Mouse (Mus musculus): ENCODE measurements around the gene Gnl1. TPM values are rescaled to one million over a fixed set of nuclear protein-coding genes. Genes with fewer than 3 reads are reported as not detected.
"Not testable (repeated sequence)": the region's sequence is repeated elsewhere in the genome, so short reads cannot be mapped to it uniquely, and the experiment has no call there.

Gene Gnl1
- polyA plus RNA-seq, 1 experiment from 2014 or later: 65.1 TPM

DNA sequence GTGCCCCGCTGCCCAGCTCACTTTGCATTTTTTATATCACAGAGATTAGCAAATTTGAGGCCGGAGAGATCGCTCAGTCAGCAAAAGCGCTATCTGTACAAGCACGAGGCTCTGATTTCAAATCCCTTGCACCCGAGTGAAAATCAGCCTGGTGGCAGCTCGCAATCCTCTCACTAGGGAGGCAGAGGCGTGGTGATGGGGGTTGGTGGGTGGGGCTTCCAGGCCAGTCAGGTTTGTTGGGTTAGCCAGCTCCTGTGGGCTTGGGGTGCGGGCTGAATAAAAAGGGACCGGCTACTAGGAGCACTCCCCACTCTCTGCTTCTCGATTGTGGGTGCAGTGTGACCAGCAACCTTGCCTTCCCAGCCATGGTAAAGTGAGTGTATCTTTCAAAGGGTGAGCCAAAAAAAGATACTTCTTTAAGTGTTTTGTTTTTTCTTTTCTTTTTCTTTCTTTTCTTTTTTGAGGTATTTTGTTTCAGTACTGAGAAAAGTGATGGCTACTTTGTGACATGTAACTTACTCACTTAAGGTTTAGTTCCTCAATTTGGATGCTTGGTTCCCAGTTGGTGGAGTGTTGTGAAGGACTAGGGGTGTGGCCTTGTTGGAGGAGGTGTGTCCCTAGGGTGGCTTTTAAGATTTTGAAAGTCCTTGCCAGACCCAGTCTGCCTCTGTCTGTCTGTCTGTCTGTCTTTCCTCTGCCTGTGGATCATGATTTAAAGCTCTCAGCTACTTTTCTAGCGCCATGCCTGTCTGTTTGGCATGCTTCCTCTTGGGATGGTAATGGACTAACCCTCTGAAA is 18.3 kb downstream of the Gnl1 start:
- WGBS: 61% methylated on average over 12 of the region's 12 CpGs
- H3K9ac ChIP-seq: no peak overlapping the region
- H3K4me3 ChIP-seq: no peak overlapping the region
- peaks cover 18% of the 10 kb centered on the region for H3K4me1 ChIP-seq
- H3K27ac ChIP-seq: no peak overlapping the region
- H3K36me3 ChIP-seq: no peaks in the 10 kb centered on the region
- no peak overlapping the region for H3K4me2 ChIP-seq (replicated peaks)
- no peaks in the 10 kb centered on the region for H3K27me3 ChIP-seq
- ATAC-seq (ENCODE audit: low FRiP score, low read depth): no peak
- no peaks in the 10 kb centered on the region for H3K9me3 ChIP-seq

DNA sequence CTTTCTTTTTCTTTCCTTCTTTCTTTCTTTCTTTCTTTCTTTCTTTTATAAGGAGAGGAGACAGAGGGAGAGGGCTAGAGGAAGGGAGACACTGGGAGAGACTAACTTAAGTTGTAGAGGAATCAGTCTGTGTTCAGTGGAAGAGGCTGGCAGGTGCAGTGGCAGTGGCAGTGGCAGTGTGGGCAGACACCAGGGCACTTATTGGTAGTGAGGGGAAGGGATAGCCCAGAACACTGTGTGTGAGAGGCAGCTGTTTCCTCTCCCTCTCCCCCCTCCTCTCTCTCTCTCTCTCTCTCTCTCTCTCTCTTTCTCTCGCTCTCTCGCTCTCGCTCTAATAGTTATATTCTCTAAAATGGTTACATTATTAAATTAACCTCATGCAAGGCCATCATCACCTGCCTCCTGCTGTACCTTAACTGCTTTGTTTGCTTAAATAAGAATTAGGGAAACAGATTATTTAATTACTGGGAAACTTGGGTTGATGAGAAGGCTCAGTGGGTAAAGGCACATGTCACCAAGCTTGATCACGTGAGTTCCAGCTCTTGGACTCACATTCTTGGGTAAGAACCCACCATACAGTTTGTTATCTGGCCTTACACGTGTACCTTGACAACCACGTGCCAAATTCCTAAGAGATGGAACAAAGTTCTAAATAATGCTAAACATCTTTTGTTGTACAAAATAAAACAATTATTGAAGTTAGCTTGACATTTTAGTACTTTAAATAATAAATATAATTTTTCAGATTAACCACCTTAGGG is 19.1 kb downstream of the Gnl1 start:
- 89% methylated on average over 6 of the region's 6 CpGs for WGBS
- Histone ChIP-seq H3K9ac (no peak overlapping the region), H3K4me2 (replicated peaks) (no peak overlapping the region), H3K36me3 (no peaks in the 10 kb centered on the region), H3K27ac (no peak overlapping the region), H3K9me3 (no peaks in the 10 kb centered on the region), H3K4me1 (peaks cover 18% of the 10 kb centered on the region), H3K27me3 (no peaks in the 10 kb centered on the region), H3K4me3 (no peak overlapping the region)
- ATAC-seq (ENCODE audit: low FRiP score, low read depth): no peak

DNA sequence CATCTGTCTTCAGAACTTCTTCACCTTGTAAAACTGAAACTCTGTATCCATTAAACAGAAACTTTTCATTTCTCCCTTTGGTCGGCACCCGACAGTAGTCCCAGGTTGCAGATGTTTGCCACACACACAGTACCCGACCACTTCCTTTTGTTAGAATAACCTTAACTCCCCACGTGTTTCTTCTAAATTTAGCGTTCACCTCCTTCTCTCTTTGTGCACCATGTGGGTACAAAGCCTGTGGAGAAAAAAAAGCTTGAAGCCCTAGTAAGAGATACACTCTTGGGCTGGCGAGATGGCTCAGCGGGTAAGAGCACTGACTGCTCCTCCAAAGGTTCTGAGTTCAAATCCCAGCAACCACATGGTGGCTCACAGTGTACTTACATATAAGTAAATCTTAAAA is 19.7 kb downstream of the Gnl1 start:
- H3K9ac ChIP-seq: no peak overlapping the region
- H3K9me3 ChIP-seq: no peaks in the 10 kb centered on the region
- WGBS: 86% methylated on average over 7 of the region's 7 CpGs
- ATAC-seq (ENCODE audit: low FRiP score, low read depth): no peak
- H3K4me2 ChIP-seq (replicated peaks): no peak overlapping the region
- no peak overlapping the region for H3K27ac ChIP-seq
- peaks cover 18% of the 10 kb centered on the region for H3K4me1 ChIP-seq
- H3K27me3 ChIP-seq: no peaks in the 10 kb centered on the region
- H3K4me3 ChIP-seq: no peak overlapping the region
- H3K36me3 ChIP-seq: no peaks in the 10 kb centered on the region

DNA sequence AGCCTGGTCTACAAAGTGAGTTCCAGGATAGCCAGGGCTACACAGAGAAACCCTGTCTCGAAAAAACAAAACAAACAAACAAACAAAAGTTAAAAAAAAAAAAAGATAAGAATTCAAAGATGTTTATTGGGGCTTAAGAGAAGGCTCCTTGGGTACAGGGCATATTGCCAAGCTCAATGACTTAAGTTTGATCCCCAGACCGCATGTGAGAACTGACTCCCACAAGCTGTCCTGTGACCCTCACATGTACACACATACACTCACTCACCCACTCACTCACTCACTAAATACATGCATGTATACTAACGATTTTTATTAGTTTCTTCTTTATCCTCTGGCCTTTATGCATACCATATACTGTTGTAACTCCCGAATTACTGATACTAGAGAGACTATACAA is 20.7 kb downstream of the Gnl1 start:
- WGBS: 83% methylated on average over 4 of the region's 4 CpGs
- H3K36me3 ChIP-seq: no peaks in the 10 kb centered on the region
- no peaks in the 10 kb centered on the region for H3K9me3 ChIP-seq
- no peak overlapping the region for H3K4me3 ChIP-seq
- H3K4me2 ChIP-seq (replicated peaks): no peak overlapping the region
- no peak overlapping the region for H3K9ac ChIP-seq
- no peak overlapping the region for H3K27ac ChIP-seq
- H3K27me3 ChIP-seq: no peaks in the 10 kb centered on the region
- no peak for ATAC-seq (ENCODE audit: low FRiP score, low read depth)
- H3K4me1 ChIP-seq: peaks cover 13% of the 10 kb centered on the region

DNA sequence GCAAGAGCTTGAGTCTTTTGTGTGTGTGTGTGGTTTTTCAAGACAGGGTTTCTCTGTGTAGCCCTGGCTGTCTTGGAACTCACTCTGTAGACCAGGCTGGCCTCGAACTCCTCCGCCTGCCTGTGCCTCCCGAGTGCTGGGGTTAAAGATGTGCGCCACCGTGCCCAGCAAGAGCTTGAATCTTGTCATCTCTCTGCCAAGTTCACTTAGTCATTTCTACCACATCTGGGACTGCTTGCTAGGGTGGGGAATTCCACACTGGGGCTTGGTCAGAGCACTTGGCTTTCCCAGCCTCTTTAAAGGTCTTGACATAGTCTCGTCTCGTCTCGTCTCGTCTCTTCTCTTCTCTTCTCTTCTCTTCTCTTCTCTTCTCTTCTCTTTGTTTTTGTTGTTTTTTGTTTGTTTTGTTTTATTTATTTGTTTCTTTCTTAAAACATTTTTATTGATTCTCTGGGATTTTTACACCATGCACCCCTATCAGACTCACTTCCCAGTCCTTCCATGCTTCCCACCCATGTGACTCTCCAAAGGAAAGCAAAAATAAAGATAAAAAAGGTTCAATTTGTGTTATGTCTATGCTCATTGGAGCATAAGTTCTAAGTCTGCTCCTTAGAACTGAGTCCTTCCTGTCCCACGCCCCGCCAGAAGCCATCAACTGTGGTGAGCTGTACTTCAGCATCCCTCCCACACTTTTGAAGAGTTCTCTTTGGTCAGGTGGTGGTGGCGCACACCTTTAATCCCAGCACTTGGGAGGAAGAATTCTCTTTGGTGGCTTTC is 21.7 kb downstream of the Gnl1 start:
- H3K36me3 ChIP-seq: peaks cover 5% of the 10 kb centered on the region; the same call in 1 of the 2 replicates
- ATAC-seq (ENCODE audit: low FRiP score, low read depth): no peak
- no peaks in the 10 kb centered on the region for H3K9me3 ChIP-seq
- no peak overlapping the region for H3K4me2 ChIP-seq (replicated peaks)
- WGBS: 92% methylated on average over 12 of the region's 12 CpGs
- no peak overlapping the region for H3K4me3 ChIP-seq
- H3K27me3 ChIP-seq: no peaks in the 10 kb centered on the region
- H3K9ac ChIP-seq: no peak overlapping the region
- no peak overlapping the region for H3K27ac ChIP-seq
- peaks cover 5% of the 10 kb centered on the region; the same call in 1 of the 2 replicates for H3K4me1 ChIP-seq

DNA sequence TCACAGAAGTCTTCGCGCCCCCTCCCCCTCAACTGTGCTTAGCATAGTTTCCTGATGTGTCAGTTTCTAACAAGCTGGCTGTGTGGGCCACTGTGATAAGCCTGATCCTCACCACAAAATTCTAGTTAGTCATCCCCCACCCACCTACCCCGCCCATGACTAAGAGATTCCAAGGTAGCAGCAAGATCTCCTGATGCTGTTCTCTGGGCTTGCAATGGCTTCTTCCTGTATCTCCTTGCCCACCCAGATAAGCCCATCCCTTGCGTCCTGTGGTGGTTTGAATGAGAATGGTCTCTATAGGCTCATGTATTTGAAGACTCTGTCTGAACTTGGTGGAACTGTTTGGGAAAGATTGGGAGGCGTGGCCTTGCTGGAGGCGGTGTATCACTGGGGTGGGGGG is 22.3 kb downstream of the Gnl1 start:
- Histone ChIP-seq H3K4me1 (peaks cover 5% of the 10 kb centered on the region; the same call in 1 of the 2 replicates), H3K9ac (no peak overlapping the region), H3K36me3 (peaks cover 11% of the 10 kb centered on the region), H3K4me2 (replicated peaks) (no peak overlapping the region), H3K27me3 (no peaks in the 10 kb centered on the region), H3K9me3 (peaks cover 6% of the 10 kb centered on the region; the same call in 1 of the 2 replicates), H3K4me3 (no peak overlapping the region), H3K27ac (no peak overlapping the region)
- 96% methylated on average over 6 of the region's 6 CpGs for WGBS
- no peak for ATAC-seq (ENCODE audit: low FRiP score, low read depth)

DNA sequence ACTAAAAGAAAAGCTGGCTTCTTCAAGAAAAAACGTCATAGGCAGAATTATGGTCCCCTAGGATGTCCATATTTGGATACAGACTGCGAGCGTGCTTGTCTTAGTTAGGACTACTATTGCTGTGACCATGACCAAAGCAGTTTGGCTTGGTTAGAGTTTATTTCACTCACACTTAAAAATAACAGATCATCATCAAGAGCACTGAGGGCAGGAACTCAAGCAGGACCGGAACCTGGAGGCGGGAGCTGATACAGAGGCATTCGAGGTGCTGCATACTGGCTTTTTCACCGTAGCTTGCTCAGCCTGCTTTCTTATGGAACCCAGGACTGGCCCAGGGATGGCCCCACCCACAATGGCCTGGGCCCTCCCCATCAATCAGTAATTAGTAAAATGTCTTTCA is 23.7 kb downstream of the Gnl1 start:
- Histone ChIP-seq H3K4me3 (no peak overlapping the region), H3K9ac (no peak overlapping the region), H3K4me2 (replicated peaks) (no peak overlapping the region), H3K36me3 (peaks cover 11% of the 10 kb centered on the region), H3K27ac (no peak overlapping the region), H3K4me1 (no peaks in the 10 kb centered on the region), H3K27me3 (no peaks in the 10 kb centered on the region), H3K9me3 (peaks cover 6% of the 10 kb centered on the region; the same call in 1 of the 2 replicates)
- WGBS: 92% methylated on average over 7 of the region's 7 CpGs
- ATAC-seq (ENCODE audit: low FRiP score, low read depth): no peak

DNA sequence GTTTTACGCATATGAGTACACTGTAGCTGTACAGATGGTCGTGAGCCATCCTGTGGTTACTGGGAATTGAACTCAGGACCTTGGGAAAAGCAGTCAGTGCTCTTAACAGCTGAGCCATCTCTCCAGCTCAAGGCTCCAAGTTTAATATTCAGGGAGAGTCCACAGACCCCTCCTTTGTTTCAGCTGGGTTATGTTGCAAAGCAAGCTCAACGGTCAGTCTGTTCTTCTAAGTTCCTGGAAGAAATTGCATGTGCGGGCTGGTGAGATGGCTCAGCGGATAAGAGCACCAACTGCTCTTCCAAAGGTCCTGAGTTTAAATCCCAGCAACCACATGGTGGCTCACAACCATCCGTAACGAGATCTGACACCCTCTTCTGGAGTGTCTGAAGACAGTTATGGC is 24.8 kb downstream of the Gnl1 start:
- not testable (repeated sequence) for H3K4me3 ChIP-seq; H3K9me3 ChIP-seq; H3K4me1 ChIP-seq; H3K9ac ChIP-seq; H3K27ac ChIP-seq; H3K4me2 ChIP-seq (replicated peaks); H3K27me3 ChIP-seq; ATAC-seq (ENCODE audit: low FRiP score, low read depth)
- H3K36me3 ChIP-seq: peaks cover 11% of the 10 kb centered on the region
- WGBS: 95% methylated on average over 7 of the region's 7 CpGs

DNA sequence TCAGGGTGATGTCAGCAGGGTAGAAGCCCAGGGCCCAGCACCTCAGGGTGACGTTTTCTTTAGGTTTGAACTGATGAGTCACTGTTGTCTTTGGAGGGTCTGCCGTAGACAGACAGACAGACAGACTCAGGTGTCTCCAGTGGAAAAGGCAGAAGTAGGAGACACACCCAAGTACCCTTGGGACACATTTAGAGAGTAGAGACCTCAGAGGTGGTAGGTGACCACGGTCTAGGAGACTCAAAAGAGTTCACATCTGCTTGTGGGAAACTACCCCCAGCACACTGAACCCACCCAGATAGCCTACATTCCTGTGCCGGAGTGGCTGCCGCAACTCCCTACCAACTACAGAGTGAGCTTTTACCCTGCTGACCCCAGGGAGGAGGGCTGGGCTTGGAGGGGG is 35.3 kb downstream of the Gnl1 start:
- H3K4me1 ChIP-seq: no peaks in the 10 kb centered on the region
- H3K27me3 ChIP-seq: no peaks in the 10 kb centered on the region
- ATAC-seq (ENCODE audit: low FRiP score, low read depth): no peak
- H3K9ac ChIP-seq: no peak overlapping the region
- peaks cover 19% of the 10 kb centered on the region for H3K36me3 ChIP-seq
- no peak overlapping the region for H3K4me2 ChIP-seq (replicated peaks)
- no peak overlapping the region for H3K27ac ChIP-seq
- H3K4me3 ChIP-seq: no peak overlapping the region
- WGBS: 96% methylated on average over 5 of the region's 5 CpGs
- H3K9me3 ChIP-seq: no peaks in the 10 kb centered on the region

DNA sequence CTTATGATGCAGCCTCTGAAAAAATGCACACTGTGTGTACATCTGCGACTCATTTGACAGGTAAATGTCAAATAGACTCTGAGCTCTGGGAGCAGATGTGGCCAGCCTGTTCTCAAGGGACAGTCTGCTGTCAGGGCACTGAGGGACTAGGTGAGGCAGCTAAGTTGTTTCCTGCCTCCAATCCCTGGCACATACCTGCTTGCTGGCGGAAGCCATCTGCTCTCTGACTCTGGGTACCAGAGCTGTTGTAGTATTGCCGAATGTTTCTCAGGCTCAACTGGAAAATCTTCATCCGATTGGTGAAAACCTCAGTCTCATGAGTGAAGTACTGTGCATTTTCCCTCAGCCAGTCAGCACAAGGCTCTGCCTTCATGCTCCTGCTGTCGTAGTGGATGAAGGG is 37.4 kb downstream of the Gnl1 start:
- no peak overlapping the region for H3K27ac ChIP-seq
- H3K4me3 ChIP-seq: no peak overlapping the region
- H3K4me2 ChIP-seq (replicated peaks): no peak overlapping the region
- no peak overlapping the region for H3K9ac ChIP-seq
- ATAC-seq (ENCODE audit: low FRiP score, low read depth): no peak
- peaks cover 19% of the 10 kb centered on the region for H3K36me3 ChIP-seq
- no peaks in the 10 kb centered on the region for H3K9me3 ChIP-seq
- no peaks in the 10 kb centered on the region for H3K27me3 ChIP-seq
- peaks cover 5% of the 10 kb centered on the region; the same call in 1 of the 2 replicates for H3K4me1 ChIP-seq
- 86% methylated on average over 5 of the region's 5 CpGs for WGBS

DNA sequence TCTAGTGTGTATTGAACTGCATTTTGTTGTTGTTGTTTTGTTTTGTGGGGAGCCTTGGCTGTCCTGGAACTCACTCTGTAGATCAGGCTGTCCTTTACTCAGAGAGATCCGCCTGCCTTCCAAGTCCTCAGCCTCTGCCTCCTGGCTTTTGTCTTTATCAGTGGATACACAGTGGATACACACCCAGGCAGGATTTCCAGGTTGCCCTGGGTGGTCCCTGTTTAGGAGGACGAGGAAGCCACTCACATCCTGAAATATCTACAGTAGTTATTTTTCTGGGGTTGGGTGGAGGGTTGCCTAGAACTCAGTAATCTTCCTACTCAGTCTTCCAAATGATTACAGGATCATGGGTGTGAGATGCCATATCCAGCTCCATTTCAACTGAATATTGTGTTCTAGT is 39.3 kb downstream of the Gnl1 start:
- H3K4me3 ChIP-seq: no peak overlapping the region
- WGBS: 75% methylated on average over 2 of the region's 2 CpGs
- H3K9me3 ChIP-seq: no peaks in the 10 kb centered on the region
- H3K9ac ChIP-seq: no peak overlapping the region
- H3K27me3 ChIP-seq: no peaks in the 10 kb centered on the region
- no peak overlapping the region for H3K4me2 ChIP-seq (replicated peaks)
- H3K4me1 ChIP-seq: peaks cover 5% of the 10 kb centered on the region; the same call in 1 of the 2 replicates
- H3K36me3 ChIP-seq: peaks cover 19% of the 10 kb centered on the region
- H3K27ac ChIP-seq: no peak overlapping the region
- no peak for ATAC-seq (ENCODE audit: low FRiP score, low read depth)

DNA sequence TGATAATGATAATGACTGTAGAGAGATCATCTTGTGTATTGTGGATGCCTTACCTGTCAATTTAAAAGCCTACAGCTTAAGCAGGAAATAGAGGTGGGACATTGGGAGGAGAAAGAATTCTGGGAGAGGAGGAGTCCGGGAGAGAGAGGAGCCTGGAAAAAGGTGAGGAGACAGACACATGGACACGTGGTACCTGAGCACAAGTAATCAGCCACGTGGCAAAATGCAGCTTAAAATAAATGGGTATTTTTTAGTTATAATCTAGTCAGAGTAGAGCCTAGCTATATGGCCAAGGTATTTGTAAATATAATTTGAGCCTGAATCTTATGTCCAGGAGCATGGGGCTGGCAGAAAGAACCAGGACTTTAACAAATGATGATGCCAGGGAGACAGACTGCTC is 39.9 kb downstream of the Gnl1 start:
- H3K9me3 ChIP-seq: no peaks in the 10 kb centered on the region
- WGBS: 74% methylated on average over 3 of the region's 3 CpGs
- peaks cover 14% of the 10 kb centered on the region for H3K36me3 ChIP-seq
- no peak overlapping the region for H3K4me2 ChIP-seq (replicated peaks)
- H3K4me3 ChIP-seq: no peak overlapping the region
- H3K27me3 ChIP-seq: no peaks in the 10 kb centered on the region
- peaks cover 5% of the 10 kb centered on the region; the same call in 1 of the 2 replicates for H3K4me1 ChIP-seq
- no peak for ATAC-seq (ENCODE audit: low FRiP score, low read depth)
- H3K27ac ChIP-seq: no peak overlapping the region
- no peak overlapping the region for H3K9ac ChIP-seq
